Mouse (Mus musculus): ENCODE results near the gene Gm20503. TPM values are rescaled to one million over a fixed set of nuclear protein-coding genes. Genes with fewer than 3 reads are reported as not detected.
A peak's percentile ranks its signal among the peaks of the same experiment; 100 is the strongest.

Gm20503 gene
- polyA plus RNA-seq, 1 experiment from 2014 or later = 14.6 TPM

GRCm38 (mm10) chr4:58986540-58987190 lies 16.3 kb upstream of the Gm20503 start, which contains the start of gene Ptgr1:
Ptgr1 (minus strand) TSS chr4:58987119.
- 2% methylated on average over 28 of the region's 28 CpGs for WGBS
- Histone ChIP-seq H3K9ac (ENCODE audit: low read depth, low read length) (peak within 1 kb of the TSS; percentile 54), H3K4me1 (ENCODE audit: control insufficient read depth, insufficient read depth, low read length) (0 out of 2 replicates have a peak, but pooled peaks cover 8% of the 10 kb centered on the region), H3K9me3 (ENCODE audit: control insufficient read depth, low read length) (no peaks in the 10 kb centered on the region), H3K4me2 (replicated peaks; ENCODE audit: low read depth, low read length) (peak within 1 kb of the TSS; percentile 86), H3K36me3 (ENCODE audit: control insufficient read depth, insufficient read depth, low read length) (no peaks in the 10 kb centered on the region), H3K27ac (ENCODE audit: low read depth, low read length) (peak within 1 kb of the TSS; percentile 26; the same call in 1 of the 2 replicates), H3K4me3 (ENCODE audit: low read length) (peak within 1 kb of the TSS; percentile 68), H3K27me3 (ENCODE audit: control insufficient read depth, insufficient read depth, low read length) (no peaks in the 10 kb centered on the region)
- peak; percentile 69 for ATAC-seq (ENCODE audit: low FRiP score, low TSS enrichment)

DNA sequence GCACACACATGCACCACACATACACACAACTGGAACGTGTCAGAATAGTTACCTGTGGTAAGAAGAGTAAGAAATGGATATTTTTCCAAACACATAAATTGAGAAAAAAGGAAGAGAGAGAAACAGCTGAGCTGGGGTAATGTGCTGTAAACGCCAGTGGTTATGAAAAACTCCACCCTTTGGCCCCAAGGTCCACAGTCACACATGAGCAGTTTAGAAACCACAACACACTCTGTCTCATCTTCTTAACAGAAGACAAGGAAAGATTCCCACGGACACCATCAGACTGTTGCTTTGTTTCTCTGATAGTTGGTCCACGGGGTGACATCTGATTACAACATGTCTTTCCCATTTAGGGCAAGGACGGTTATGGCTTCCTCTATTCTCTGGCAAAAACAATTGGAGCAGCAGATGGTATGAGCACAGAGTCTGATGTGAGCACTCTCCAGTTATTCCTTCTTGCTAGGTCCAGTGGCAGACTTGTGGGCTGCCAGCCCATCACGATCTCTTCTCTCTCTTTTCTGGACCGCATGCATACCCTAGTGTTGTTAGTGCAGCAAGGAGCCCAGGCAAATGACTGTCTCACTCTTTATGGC lies 13.6 kb upstream of the Gm20503 start:
- 0 out of 2 replicates have a peak, but pooled peaks cover 8% of the 10 kb centered on the region for H3K4me1 ChIP-seq (ENCODE audit: control insufficient read depth, insufficient read depth, low read length)
- no peak overlapping the region for H3K4me3 ChIP-seq (ENCODE audit: low read length)
- no peaks in the 10 kb centered on the region for H3K27me3 ChIP-seq (ENCODE audit: control insufficient read depth, insufficient read depth, low read length)
- ATAC-seq (ENCODE audit: low FRiP score, low TSS enrichment) = no peak
- H3K9me3 ChIP-seq (ENCODE audit: control insufficient read depth, low read length) = no peaks in the 10 kb centered on the region
- no peaks in the 10 kb centered on the region for H3K36me3 ChIP-seq (ENCODE audit: control insufficient read depth, insufficient read depth, low read length)
- WGBS = 76% methylated on average over 7 of the region's 7 CpGs
- H3K27ac ChIP-seq (ENCODE audit: low read depth, low read length) = no peak overlapping the region
- H3K4me2 ChIP-seq (replicated peaks; ENCODE audit: low read depth, low read length) = no peak overlapping the region
- H3K9ac ChIP-seq (ENCODE audit: low read depth, low read length) = no peak overlapping the region

DNA sequence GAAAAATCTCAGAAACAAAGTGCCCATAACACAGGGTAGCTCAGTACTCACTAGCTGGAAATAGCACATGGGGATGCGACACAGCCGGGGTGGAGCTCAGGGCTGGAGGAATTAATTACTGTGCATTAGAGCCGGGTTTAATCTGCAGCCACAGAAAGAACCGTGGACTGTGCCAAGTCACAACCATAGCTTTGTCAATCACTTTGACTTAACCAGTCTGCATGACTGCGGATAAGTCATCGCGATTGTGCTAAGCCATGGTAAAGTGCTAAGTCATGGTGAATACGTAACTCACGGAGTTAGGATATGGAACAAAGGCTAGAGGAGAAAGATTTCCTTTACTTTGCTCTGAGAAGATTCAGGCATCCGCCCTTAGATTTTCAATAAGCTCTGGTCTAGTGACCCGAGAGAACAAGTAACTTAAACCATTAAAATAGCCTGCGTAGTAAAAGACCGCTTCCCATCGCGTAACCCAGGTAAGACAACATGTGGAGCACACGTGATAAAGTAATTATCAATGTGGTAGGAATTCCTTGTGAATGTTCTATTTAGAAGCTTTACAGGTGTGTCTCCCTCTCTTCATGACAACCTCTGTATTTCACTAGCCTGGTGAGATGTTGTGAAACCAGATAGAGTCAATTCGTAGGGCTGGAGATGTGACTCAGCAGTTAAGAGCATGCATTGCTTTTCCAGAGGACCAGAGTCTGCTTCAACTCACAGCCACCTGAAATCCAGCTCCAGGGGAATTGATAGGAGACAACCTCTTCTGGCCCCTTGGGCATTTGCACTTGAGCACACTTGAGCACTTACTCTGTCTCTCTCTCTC lies 12.2 kb upstream of the Gm20503 start:
- 89% methylated on average over 17 of the region's 17 CpGs for WGBS
- Histone ChIP-seq H3K4me3 (ENCODE audit: low read length) (no peak overlapping the region), H3K36me3 (ENCODE audit: control insufficient read depth, insufficient read depth, low read length) (no peaks in the 10 kb centered on the region), H3K9me3 (ENCODE audit: control insufficient read depth, low read length) (no peaks in the 10 kb centered on the region), H3K4me1 (ENCODE audit: control insufficient read depth, insufficient read depth, low read length) (peaks cover 11% of the 10 kb centered on the region; the same call in 1 of the 2 replicates), H3K27me3 (ENCODE audit: control insufficient read depth, insufficient read depth, low read length) (no peaks in the 10 kb centered on the region), H3K9ac (ENCODE audit: low read depth, low read length) (no peak overlapping the region), H3K4me2 (replicated peaks; ENCODE audit: low read depth, low read length) (no peak overlapping the region), H3K27ac (ENCODE audit: low read depth, low read length) (no peak overlapping the region)
- no peak for ATAC-seq (ENCODE audit: low FRiP score, low TSS enrichment)

GRCm38 (mm10) chr4:58992195-58992594 lies 10.8 kb upstream of the Gm20503 start:
- no peak for ATAC-seq (ENCODE audit: low FRiP score, low TSS enrichment)
- 78% methylated on average over 5 of the region's 5 CpGs for WGBS
- H3K36me3 ChIP-seq (ENCODE audit: control insufficient read depth, insufficient read depth, low read length) = no peaks in the 10 kb centered on the region
- no peak overlapping the region for H3K9ac ChIP-seq (ENCODE audit: low read depth, low read length)
- peaks cover 8% of the 10 kb centered on the region; the same call in 1 of the 2 replicates for H3K4me1 ChIP-seq (ENCODE audit: control insufficient read depth, insufficient read depth, low read length)
- no peak overlapping the region for H3K4me2 ChIP-seq (replicated peaks; ENCODE audit: low read depth, low read length)
- H3K4me3 ChIP-seq (ENCODE audit: low read length) = no peak overlapping the region
- H3K9me3 ChIP-seq (ENCODE audit: control insufficient read depth, low read length) = no peaks in the 10 kb centered on the region
- H3K27me3 ChIP-seq (ENCODE audit: control insufficient read depth, insufficient read depth, low read length) = no peaks in the 10 kb centered on the region
- no peak overlapping the region for H3K27ac ChIP-seq (ENCODE audit: low read depth, low read length)

- Histone ChIP-seq H3K9me3 (ENCODE audit: control insufficient read depth, low read length) (no peaks in the 10 kb centered on the region), H3K4me1 (ENCODE audit: control insufficient read depth, insufficient read depth, low read length) (peaks cover 3% of the 10 kb centered on the region; the same call in 1 of the 2 replicates), H3K9ac (ENCODE audit: low read depth, low read length) (no peak within 1 kb of the TSS), H3K27me3 (ENCODE audit: control insufficient read depth, insufficient read depth, low read length) (no peaks in the 10 kb centered on the region), H3K4me2 (replicated peaks; ENCODE audit: low read depth, low read length) (no peak within 1 kb of the TSS), H3K4me3 (ENCODE audit: low read length) (no peak within 1 kb of the TSS), H3K36me3 (ENCODE audit: control insufficient read depth, insufficient read depth, low read length) (no peaks in the 10 kb centered on the region), H3K27ac (ENCODE audit: low read depth, low read length) (0 out of 2 replicates have a peak within 1 kb of the TSS, but pooled peaks have one; percentile 6)
- WGBS = 67% methylated on average over 4 of the region's 4 CpGs
- ATAC-seq (ENCODE audit: low FRiP score, low TSS enrichment) = no peak
Observed at GRCm38 (mm10) chr4:58994762-58995161, 8.2 kb upstream of the Gm20503 start, which contains the start of gene Dnajc25. Dnajc25 (plus strand) TSS chr4:58995062.

DNA sequence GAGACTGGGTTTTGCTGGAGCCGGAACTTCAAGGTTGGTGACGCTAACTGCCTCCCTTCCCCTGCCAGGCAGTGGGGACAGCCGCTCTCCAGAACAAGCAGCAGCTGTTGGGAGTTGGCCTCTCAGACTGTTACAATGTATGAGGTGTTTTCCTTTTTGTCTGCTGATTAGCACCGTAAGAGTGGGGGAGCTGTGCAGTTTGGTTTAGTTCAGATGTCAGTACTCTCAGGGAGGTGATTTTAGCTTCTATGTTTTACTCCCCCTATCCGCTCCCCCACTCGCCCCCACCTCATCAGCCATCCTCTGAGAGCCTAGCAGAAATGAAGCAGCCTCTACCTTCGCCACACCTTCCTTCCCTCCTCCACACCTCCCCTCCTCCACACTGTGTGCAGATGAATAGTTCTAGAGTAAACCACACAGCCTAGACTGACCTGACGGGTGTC lies 7.7 kb upstream of the Gm20503 start:
- Histone ChIP-seq H3K9ac (ENCODE audit: low read depth, low read length) (no peak overlapping the region), H3K4me1 (ENCODE audit: control insufficient read depth, insufficient read depth, low read length) (peaks cover 3% of the 10 kb centered on the region; the same call in 1 of the 2 replicates), H3K36me3 (ENCODE audit: control insufficient read depth, insufficient read depth, low read length) (no peaks in the 10 kb centered on the region), H3K4me2 (replicated peaks; ENCODE audit: low read depth, low read length) (no peak overlapping the region), H3K9me3 (ENCODE audit: control insufficient read depth, low read length) (no peaks in the 10 kb centered on the region), H3K4me3 (ENCODE audit: low read length) (no peak overlapping the region), H3K27me3 (ENCODE audit: control insufficient read depth, insufficient read depth, low read length) (no peaks in the 10 kb centered on the region), H3K27ac (ENCODE audit: low read depth, low read length) (0 out of 2 replicates have a peak overlapping the region, but pooled peaks have one; percentile 6)
- ATAC-seq (ENCODE audit: low FRiP score, low TSS enrichment) = peak; percentile 79
- 25% methylated on average over 8 of the region's 8 CpGs for WGBS

DNA sequence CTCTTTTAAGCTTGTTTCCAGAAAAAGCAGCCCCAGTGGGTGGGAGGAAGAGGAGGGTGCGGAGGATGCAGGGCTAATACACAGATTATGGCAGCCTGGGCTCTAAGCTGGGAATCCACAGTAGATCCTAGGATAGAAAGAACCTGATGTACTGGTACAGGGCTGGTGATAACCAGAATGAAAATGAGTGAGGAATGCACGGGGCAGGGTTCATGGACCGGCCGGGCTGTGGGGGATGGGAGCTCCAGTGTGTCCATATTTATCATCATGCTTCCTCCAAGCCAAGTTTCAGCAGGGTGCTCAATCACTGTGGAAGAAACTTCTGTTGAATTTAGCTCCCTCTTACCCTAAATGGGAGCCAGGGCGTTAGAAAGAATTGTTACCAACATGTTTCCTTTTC lies 5.9 kb upstream of the Gm20503 start:
- no peak overlapping the region for H3K27ac ChIP-seq (ENCODE audit: low read depth, low read length)
- WGBS = 57% methylated on average over 5 of the region's 5 CpGs
- no peak for ATAC-seq (ENCODE audit: low FRiP score, low TSS enrichment)
- no peak overlapping the region for H3K4me3 ChIP-seq (ENCODE audit: low read length)
- H3K9me3 ChIP-seq (ENCODE audit: control insufficient read depth, low read length) = no peaks in the 10 kb centered on the region
- no peaks in the 10 kb centered on the region for H3K27me3 ChIP-seq (ENCODE audit: control insufficient read depth, insufficient read depth, low read length)
- H3K4me1 ChIP-seq (ENCODE audit: control insufficient read depth, insufficient read depth, low read length) = peaks cover 3% of the 10 kb centered on the region; the same call in 1 of the 2 replicates
- no peak overlapping the region for H3K9ac ChIP-seq (ENCODE audit: low read depth, low read length)
- H3K36me3 ChIP-seq (ENCODE audit: control insufficient read depth, insufficient read depth, low read length) = no peaks in the 10 kb centered on the region
- H3K4me2 ChIP-seq (replicated peaks; ENCODE audit: low read depth, low read length) = no peak overlapping the region

- no peaks in the 10 kb centered on the region for H3K36me3 ChIP-seq (ENCODE audit: control insufficient read depth, insufficient read depth, low read length)
- no peak for ATAC-seq (ENCODE audit: low FRiP score, low TSS enrichment)
- H3K4me2 ChIP-seq (replicated peaks; ENCODE audit: low read depth, low read length) = no peak overlapping the region
- H3K27me3 ChIP-seq (ENCODE audit: control insufficient read depth, insufficient read depth, low read length) = no peaks in the 10 kb centered on the region
- 83% methylated on average over 1 of the region's 1 CpGs for WGBS
- no peak overlapping the region for H3K4me3 ChIP-seq (ENCODE audit: low read length)
- H3K27ac ChIP-seq (ENCODE audit: low read depth, low read length) = no peak overlapping the region
- peaks cover 3% of the 10 kb centered on the region; the same call in 1 of the 2 replicates for H3K4me1 ChIP-seq (ENCODE audit: control insufficient read depth, insufficient read depth, low read length)
- no peaks in the 10 kb centered on the region for H3K9me3 ChIP-seq (ENCODE audit: control insufficient read depth, low read length)
- H3K9ac ChIP-seq (ENCODE audit: low read depth, low read length) = no peak overlapping the region
Observed at GRCm38 (mm10) chr4:58998688-58999087, 4.3 kb upstream of the Gm20503 start.
